Mouse (Mus musculus) embryonic facial prominence, embryonic 12.5 days (tissue): ENCODE results near the gene Rpusd3. TPM values are rescaled to one million over a fixed set of nuclear protein-coding genes. Genes with fewer than 3 reads are reported as not detected.

ENCODE experiments used
- ATAC-seq: fragments of 200-750 bp; cut with Nextera tagmentation; 2 replicates; pipeline ENCODE4 v1.8.0; 2017; ENCODE audit not compliant: insufficient number of reproducible peaks, insufficient read depth, low FRiP score, low TSS enrichment
- H3K27ac ChIP-seq: fragments of 300-500 bp; sonication (generic); 2 replicates; pipeline ENCODE4 v1.5.1; 2016; ENCODE audit warnings: mild to moderate bottlenecking
- H3K27me3 ChIP-seq: fragments of 300-500 bp; sonication (generic); 2 replicates; pipeline ENCODE4 v1.6.1; 2016; ENCODE audit warnings: mild to moderate bottlenecking, moderate library complexity
- H3K36me3 ChIP-seq: fragments of 300-500 bp; sonication (generic); 2 replicates; pipeline ENCODE4 v1.6.1; 2016; ENCODE audit warnings: mild to moderate bottlenecking
- H3K4me1 ChIP-seq: fragments of 300-500 bp; sonication (generic); 2 replicates; pipeline ENCODE4 v1.6.1; 2016
- H3K4me2 ChIP-seq: fragments of 300-500 bp; sonication (generic); replicated peaks from 2 replicates; pipeline ENCODE4 v1.6.1; 2016; ENCODE audit warnings: mild to moderate bottlenecking, moderate library complexity
- H3K4me3 ChIP-seq: fragments of 300-500 bp; sonication (generic); 2 replicates; pipeline ENCODE4 v1.5.1; 2016; ENCODE audit warnings: mild to moderate bottlenecking
- H3K9ac ChIP-seq: fragments of 300-500 bp; sonication (generic); 2 replicates; pipeline ENCODE4 v1.6.1; 2016; ENCODE audit warnings: mild to moderate bottlenecking, moderate library complexity
- H3K9me3 ChIP-seq: fragments of 300-500 bp; sonication (generic); 2 replicates; pipeline ENCODE4 v1.6.1; 2016; ENCODE audit warnings: mild to moderate bottlenecking, moderate library complexity
- WGBS: fragments of 180-500 bp; shearing (Covaris S2); methylation state at CpG from one replicate; pipeline ENCODE4 v1.1.7; 2016; 5-methylcytosine and 5-hydroxymethylcytosine counted together
- polyA plus RNA-seq: library from polyadenylated mRNA; unstranded; fragments of >200 nt; fragmentation: Nextera tagmentation; extraction: Ambion mirVana; gene quantifications from 2 replicates; pipeline ENCODE4 v1.2.1, GENCODE M21; 2016

Gene Rpusd3
- polyA plus RNA-seq, 1 experiment from 2014 or later: 28.6 TPM

GRCm38 (mm10) chr6:113384351-113384927 is 34.7 kb downstream of the Rpusd3 start:
- H3K27ac ChIP-seq: no peak overlapping the region
- no peak for ATAC-seq
- 90% methylated on average over 8 of the region's 8 CpGs for WGBS

GRCm38 (mm10) chr6:113380480-113380879 is 38.7 kb downstream of the Rpusd3 start:
- Histone ChIP-seq H3K9ac (no peak overlapping the region), H3K27me3 (no peaks in the 10 kb centered on the region), H3K27ac (no peak overlapping the region), H3K4me1 (peaks cover 10% of the 10 kb centered on the region), H3K4me2 (no peak overlapping the region), H3K9me3 (no peaks in the 10 kb centered on the region), H3K36me3 (peaks cover 55% of the 10 kb centered on the region), H3K4me3 (no peak overlapping the region)
- no peak for ATAC-seq
- 93% methylated on average over 11 of the region's 11 CpGs for WGBS

More at GRCm38 (mm10) chr6:113384351-113384927, 34.7 kb downstream of the Rpusd3 start:
- no peak overlapping the region for H3K4me2 ChIP-seq
- H3K4me1 ChIP-seq: peaks cover 1% of the 10 kb centered on the region
- no peaks in the 10 kb centered on the region for H3K27me3 ChIP-seq
- no peaks in the 10 kb centered on the region for H3K9me3 ChIP-seq
- no peak overlapping the region for H3K9ac ChIP-seq
- H3K4me3 ChIP-seq: no peak overlapping the region
- H3K36me3 ChIP-seq: peaks cover 82% of the 10 kb centered on the region

GRCm38 (mm10) chr6:113379246-113379645 is 39.9 kb downstream of the Rpusd3 start:
- peaks cover 10% of the 10 kb centered on the region for H3K4me1 ChIP-seq
- no peaks in the 10 kb centered on the region for H3K27me3 ChIP-seq
- H3K4me3 ChIP-seq: peak overlapping the region; percentile 95; the same call in 1 of the 2 replicates
- no peak overlapping the region for H3K9ac ChIP-seq
- H3K9me3 ChIP-seq: no peaks in the 10 kb centered on the region
- H3K36me3 ChIP-seq: peaks cover 54% of the 10 kb centered on the region
- peak overlapping the region; percentile 85 for H3K4me2 ChIP-seq
- no peak for ATAC-seq
- no peak overlapping the region for H3K27ac ChIP-seq
- 89% methylated on average over 6 of the region's 6 CpGs for WGBS

GRCm38 (mm10) chr6:113377496-113378385 is 41.4 kb downstream of the Rpusd3 start, which contains the start of the genes Tada3 and Arpc4:
Gene Tada3, minus strand, starts transcription at chr6:113377883.
Gene Arpc4, plus strand, starts transcription at chr6:113378115.
- no peaks in the 10 kb centered on the region for H3K27me3 ChIP-seq
- peak within 1 kb of the TSS; percentile 94 for H3K9ac ChIP-seq
- peak within 1 kb of the TSS; percentile 92 for H3K27ac ChIP-seq
- peaks cover 10% of the 10 kb centered on the region for H3K4me1 ChIP-seq
- no peaks in the 10 kb centered on the region for H3K9me3 ChIP-seq
- peak within 1 kb of the TSS; percentile 85 for H3K4me2 ChIP-seq
- ATAC-seq: peak; percentile 94
- H3K36me3 ChIP-seq: peaks cover 48% of the 10 kb centered on the region
- peak within 1 kb of the TSS; percentile 95 for H3K4me3 ChIP-seq
- under 1% methylated on average over 61 of the region's 61 CpGs for WGBS

- Histone ChIP-seq H3K4me1 (peaks cover 10% of the 10 kb centered on the region), H3K27ac (peak overlapping the region; percentile 92), H3K4me2 (peak overlapping the region; percentile 85), H3K36me3 (peaks cover 52% of the 10 kb centered on the region), H3K9me3 (no peaks in the 10 kb centered on the region), H3K27me3 (no peaks in the 10 kb centered on the region), H3K4me3 (peak overlapping the region; percentile 95), H3K9ac (peak overlapping the region; percentile 94)
- no peak for ATAC-seq
- WGBS: 10% methylated on average over 7 of the region's 7 CpGs
These were observed 42.0 kb downstream of the Rpusd3 start for GRCm38 (mm10) chr6:113377172-113377495.

- ATAC-seq: no peak
- no peak overlapping the region for H3K9ac ChIP-seq
- H3K36me3 ChIP-seq: peaks cover 67% of the 10 kb centered on the region
These were observed 45.6 kb downstream of the Rpusd3 start for GRCm38 (mm10) chr6:113373491-113373890.

GRCm38 (mm10) chr6:113370194-113370929 is 48.8 kb downstream of the Rpusd3 start:
- peaks cover 74% of the 10 kb centered on the region for H3K36me3 ChIP-seq
- 93% methylated on average over 20 of the region's 20 CpGs for WGBS
- ATAC-seq: no peak

More at GRCm38 (mm10) chr6:113373491-113373890, 45.6 kb downstream of the Rpusd3 start:
- H3K4me3 ChIP-seq: no peak overlapping the region
- no peak overlapping the region for H3K4me2 ChIP-seq
- peaks cover 4% of the 10 kb centered on the region; the same call in 1 of the 2 replicates for H3K4me1 ChIP-seq
- H3K27ac ChIP-seq: no peak overlapping the region
- H3K9me3 ChIP-seq: no peaks in the 10 kb centered on the region
- 92% methylated on average over 4 of the region's 4 CpGs for WGBS
- H3K27me3 ChIP-seq: no peaks in the 10 kb centered on the region

GRCm38 (mm10) chr6:113368577-113368976 is 50.6 kb downstream of the Rpusd3 start:
- Histone ChIP-seq H3K9me3 (no peaks in the 10 kb centered on the region), H3K4me3 (no peak overlapping the region), H3K27me3 (no peaks in the 10 kb centered on the region), H3K4me1 (no peaks in the 10 kb centered on the region), H3K4me2 (no peak overlapping the region), H3K27ac (no peak overlapping the region), H3K9ac (no peak overlapping the region), H3K36me3 (peaks cover 58% of the 10 kb centered on the region)
- no peak for ATAC-seq
- 81% methylated on average over 5 of the region's 5 CpGs for WGBS

More at GRCm38 (mm10) chr6:113370194-113370929, 48.8 kb downstream of the Rpusd3 start:
- H3K27me3 ChIP-seq: no peaks in the 10 kb centered on the region
- no peak overlapping the region for H3K27ac ChIP-seq
- no peak overlapping the region for H3K4me3 ChIP-seq
- H3K9me3 ChIP-seq: no peaks in the 10 kb centered on the region
- H3K4me2 ChIP-seq: no peak overlapping the region
- H3K4me1 ChIP-seq: no peaks in the 10 kb centered on the region
- H3K9ac ChIP-seq: no peak overlapping the region

GRCm38 (mm10) chr6:113368124-113368523 is 51.0 kb downstream of the Rpusd3 start:
- WGBS: 74% methylated on average over 7 of the region's 7 CpGs
- no peak overlapping the region for H3K27ac ChIP-seq
- H3K9ac ChIP-seq: no peak overlapping the region
- H3K4me1 ChIP-seq: no peaks in the 10 kb centered on the region
- H3K9me3 ChIP-seq: no peaks in the 10 kb centered on the region
- no peaks in the 10 kb centered on the region for H3K27me3 ChIP-seq
- ATAC-seq: no peak
- no peak overlapping the region for H3K4me3 ChIP-seq
- no peak overlapping the region for H3K4me2 ChIP-seq
- peaks cover 55% of the 10 kb centered on the region for H3K36me3 ChIP-seq

GRCm38 (mm10) chr6:113367574-113367973 is 51.6 kb downstream of the Rpusd3 start:
- no peaks in the 10 kb centered on the region for H3K9me3 ChIP-seq
- H3K4me2 ChIP-seq: no peak overlapping the region
- H3K27ac ChIP-seq: no peak overlapping the region
- no peak overlapping the region for H3K9ac ChIP-seq
- H3K4me3 ChIP-seq: no peak overlapping the region
- ATAC-seq: no peak
- no peaks in the 10 kb centered on the region for H3K4me1 ChIP-seq
- no peaks in the 10 kb centered on the region for H3K27me3 ChIP-seq
- WGBS: 93% methylated on average over 1 of the region's 1 CpGs
- peaks cover 53% of the 10 kb centered on the region for H3K36me3 ChIP-seq

- H3K9me3 ChIP-seq: no peaks in the 10 kb centered on the region
- H3K27ac ChIP-seq: no peak overlapping the region
- peaks cover 45% of the 10 kb centered on the region for H3K36me3 ChIP-seq
- H3K9ac ChIP-seq: no peak overlapping the region
- no peaks in the 10 kb centered on the region for H3K4me1 ChIP-seq
- H3K4me2 ChIP-seq: no peak overlapping the region
- 87% methylated on average over 6 of the region's 6 CpGs for WGBS
- H3K4me3 ChIP-seq: no peak overlapping the region
- ATAC-seq: no peak
- H3K27me3 ChIP-seq: no peaks in the 10 kb centered on the region
These were observed 52.5 kb downstream of the Rpusd3 start for GRCm38 (mm10) chr6:113366639-113367038.
